Mouse (Mus musculus) intestine, embryonic 14.5 days (tissue): ENCODE measurements around the gene Stpg1. TPM values are rescaled to one million over a fixed set of nuclear protein-coding genes. Genes with fewer than 3 reads are reported as not detected.

Experiments used
- ATAC-seq: fragments of 200-750 bp; cut with Nextera tagmentation; replicated peaks from 2 replicates; pipeline ENCODE4 v1.8.0; 2017; ENCODE audit warnings: low read depth, moderate number of reproducible peaks, moderate TSS enrichment, moderate library complexity; ENCODE audit not compliant: low FRiP score, low TSS enrichment
- DNase-seq: peaks from one replicate; pipeline ENCODE4 v3.0.0-alpha.2; 2018; ENCODE audit warnings: low spot score
- H3K27ac ChIP-seq: fragments of 300-500 bp; sonication (generic); 2 replicates; pipeline ENCODE4 v1.5.1; 2014; ENCODE audit warnings: low read depth, mild to moderate bottlenecking, control low read depth
- H3K27me3 ChIP-seq: fragments of 300-500 bp; sonication (generic); replicated peaks from 2 replicates; pipeline ENCODE4 v1.6.1; 2014; ENCODE audit warnings: low read length, control low read depth; ENCODE audit not compliant: control insufficient read depth, insufficient read depth
- H3K36me3 ChIP-seq: fragments of 300-500 bp; sonication (generic); 2 replicates; pipeline ENCODE4 v1.6.1; 2014; ENCODE audit warnings: low read length, control low read depth; ENCODE audit not compliant: control insufficient read depth, insufficient read depth
- H3K4me1 ChIP-seq: fragments of 300-500 bp; sonication (generic); replicated peaks from 2 replicates; pipeline ENCODE4 v1.6.1; 2014; ENCODE audit warnings: low read length, control low read depth, mixed read lengths; ENCODE audit not compliant: control insufficient read depth, insufficient read depth
- H3K4me2 ChIP-seq: fragments of 300-500 bp; sonication (generic); 2 replicates; pipeline ENCODE4 v1.6.1; 2014; ENCODE audit warnings: low read length
- H3K4me3 ChIP-seq: fragments of 300-500 bp; sonication (generic); 2 replicates; pipeline ENCODE4 v1.5.1; 2014; ENCODE audit warnings: low read depth, low read length, control low read depth, mixed read lengths
- H3K9ac ChIP-seq: fragments of 300-500 bp; sonication (generic); 2 replicates; pipeline ENCODE4 v1.6.1; 2014; ENCODE audit warnings: mild to moderate bottlenecking, low read length
- H3K9me3 ChIP-seq: fragments of 300-500 bp; sonication (generic); 2 replicates; pipeline ENCODE4 v1.6.1; 2016; ENCODE audit warnings: low read length, control low read depth; ENCODE audit not compliant: control insufficient read depth
- WGBS: fragments of 180-500 bp; shearing (Covaris S2); extraction: QIAGEN DNeasy Blood & Tissue Kit; methylation state at CpG from one replicate; pipeline ENCODE4 v1.1.7; 2014; 5-methylcytosine and 5-hydroxymethylcytosine counted together
- microRNA-seq: library from miRNA; unstranded; fragments of <30 nt; microRNA quantifications from one replicate; pipeline ENCODE4, GENCODE M21; 2016
- polyA plus RNA-seq: library from polyadenylated mRNA; unstranded; fragments of >200 nt; fragmentation: Nextera tagmentation; extraction: Ambion mirVana; gene quantifications from 2 replicates; pipeline ENCODE4 v1.2.1, GENCODE M21; 2014

Stpg1 gene
- polyA plus RNA-seq, 1 experiment from 2014 or later: 0.42 TPM

GRCm38 (mm10) chr4:135581222-135581910 is 86.8 kb downstream of the Stpg1 start:
- H3K4me3 ChIP-seq: no peak overlapping the region
- WGBS: 35% methylated on average over 12 of the region's 12 CpGs
- no peak for ATAC-seq
- H3K27me3 ChIP-seq: no peaks in the 10 kb centered on the region
- H3K9me3 ChIP-seq: no peaks in the 10 kb centered on the region
- H3K9ac ChIP-seq: no peak overlapping the region
- 0 out of 2 replicates have a peak, but pooled peaks cover 6% of the 10 kb centered on the region for H3K4me1 ChIP-seq
- no peak overlapping the region for H3K27ac ChIP-seq
- H3K4me2 ChIP-seq: no peak overlapping the region
- no peak for DNase-seq
- no peaks in the 10 kb centered on the region for H3K36me3 ChIP-seq

GRCm38 (mm10) chr4:135584838-135585237 is 90.2 kb downstream of the Stpg1 start:
- 74% methylated on average over 4 of the region's 4 CpGs for WGBS

More at GRCm38 (mm10) chr4:135584838-135585237, 90.2 kb downstream of the Stpg1 start:
- 0 out of 2 replicates have a peak, but pooled peaks cover 6% of the 10 kb centered on the region for H3K4me1 ChIP-seq
- H3K9ac ChIP-seq: no peak overlapping the region
- no peaks in the 10 kb centered on the region for H3K9me3 ChIP-seq
- no peaks in the 10 kb centered on the region for H3K27me3 ChIP-seq
- H3K4me2 ChIP-seq: no peak overlapping the region
- no peak overlapping the region for H3K4me3 ChIP-seq
- DNase-seq: no peak
- no peak for ATAC-seq
- H3K36me3 ChIP-seq: no peaks in the 10 kb centered on the region
- no peak overlapping the region for H3K27ac ChIP-seq

Small RNAs within 50 kb of the gene (microRNA-seq; reads per million reads assigned to microRNA genes)
- gene Gm25317: not detected

Other genes starting within 250 kb of the Stpg1 start
- 107 and 114 TPM in 2 replicates for gene Clic4, start 222.0 kb upstream of the Stpg1 start, polyA plus RNA-seq
- gene Srrm1, start 141.5 kb upstream of the Stpg1 start, polyA plus RNA-seq: 201 and 215 TPM in 2 replicates
- gene Ncmap, start 96.6 kb upstream of the Stpg1 start, polyA plus RNA-seq: 10.8 and 11.8 TPM in 2 replicates
- gene Rcan3, start 60.9 kb upstream of the Stpg1 start, polyA plus RNA-seq: 16.1 and 18.4 TPM in 2 replicates
- gene Nipal3, start 248 bp downstream of the Stpg1 start, polyA plus RNA-seq: 4.3 and 6.7 TPM in 2 replicates
- gene Grhl3, start 78.8 kb downstream of the Stpg1 start, polyA plus RNA-seq: 7.1 and 9.2 TPM in 2 replicates
- 2.9 and 3.5 TPM in 2 replicates for gene Ifnlr1, start 191.5 kb downstream of the Stpg1 start, polyA plus RNA-seq
- 2.5 and 3.8 TPM in 2 replicates for gene Il22ra1, start 233.4 kb downstream of the Stpg1 start, polyA plus RNA-seq